15 mouse cellular contexts compared by ENCODE assay signal in the genomic region with DNA sequence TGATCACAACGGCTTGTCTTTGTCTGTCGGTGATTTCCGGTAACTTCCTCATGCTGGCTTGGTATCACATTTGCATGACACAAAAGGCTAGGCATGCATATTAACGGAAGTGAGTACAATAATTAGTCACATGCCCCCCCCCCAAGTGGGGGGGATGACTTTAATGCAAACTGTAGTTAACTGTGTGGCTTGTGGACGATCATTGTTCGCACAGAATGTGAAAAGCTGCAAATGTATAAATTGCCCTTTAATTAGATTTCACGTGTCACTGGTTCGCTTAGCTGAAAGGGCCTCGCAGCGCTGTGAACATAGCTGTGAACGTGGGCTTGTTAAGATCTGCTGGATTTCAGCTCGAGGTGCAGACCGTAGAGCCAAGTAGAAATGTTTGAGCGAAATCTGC.
DNase-seq lines count a peak whose midpoint lies in the region; ATAC-seq and TF ChIP-seq lines count a peak whose summit lies in the region.
"Had no signal": no experiment of that assay in that cellular context is flagged by ENCODE, and none has a peak within 500 bp of the region (broad histone marks: within the 10 kb centered on the region; RNA-seq: fewer than 3 reads in every experiment).

No protein-coding gene starts in this region.

- H3K27ac ChIP-seq in forebrain, embryonic 10.5 days, result peak overlapping the region; percentile 72
- H3K27ac ChIP-seq in forebrain, embryonic 16.5 days (ENCODE audit: low read length), result no peak overlapping the region
- no peak overlapping the region; the same call in 1 of the 2 replicates for H3K27ac ChIP-seq in ES-Bruce4 (ENCODE audit: insufficient read depth, low read length)
- no peak overlapping the region for H3K27ac ChIP-seq in forebrain, embryonic 14.5 days (ENCODE audit: low read depth, low read length)
- no peak overlapping the region for H3K27ac ChIP-seq in midbrain, postnatal 0 days (ENCODE audit: low read depth, low read length)
- H3K27ac ChIP-seq in thymus, adult 2 months (ENCODE audit: control insufficient read depth, insufficient read depth, low read length), result no peak overlapping the region
- H3K27ac ChIP-seq: liver, embryonic 12.5 days; stomach, postnatal 0 days had no signal

- H3K4me1 ChIP-seq in forebrain, embryonic 10.5 days, result peaks cover 87% of the 10 kb centered on the region
- peaks cover 27% of the 10 kb centered on the region for H3K4me1 ChIP-seq in forebrain, embryonic 16.5 days (replicated peaks; ENCODE audit: control insufficient read depth, insufficient read depth, low read length)
- H3K4me1 ChIP-seq in ES-Bruce4 (ENCODE audit: control insufficient read depth, insufficient read depth, low read length), result peaks cover 21% of the 10 kb centered on the region
- peaks cover 37% of the 10 kb centered on the region for H3K4me1 ChIP-seq in forebrain, embryonic 14.5 days (ENCODE audit: control insufficient read depth, insufficient read depth, low read length)
- H3K4me1 ChIP-seq in midbrain, postnatal 0 days (ENCODE audit: insufficient read depth, low read length), result 0 out of 2 replicates have a peak, but pooled peaks cover 4% of the 10 kb centered on the region
- no peaks in the 10 kb centered on the region for H3K4me1 ChIP-seq in thymus, adult 2 months (replicated peaks; ENCODE audit: control insufficient read depth, insufficient read depth, low read length)
- H3K4me1 ChIP-seq: liver, embryonic 12.5 days had no signal

- ATAC-seq in forebrain, embryonic 16.5 days, result no peak
- ATAC-seq in forebrain, embryonic 14.5 days, result 0 out of 2 replicates have a peak, but pooled peaks have one; percentile 4
- no peak for ATAC-seq in midbrain, postnatal 0 days (ENCODE audit: low FRiP score)
- ATAC-seq: activated CD4-positive, CD25-positive, alpha-beta regulatory T cell, adult 4 months; liver, embryonic 12.5 days had no signal

- H3K9me3 ChIP-seq in forebrain, embryonic 10.5 days, result peaks cover 4% of the 10 kb centered on the region; the same call in 1 of the 2 replicates
- no peaks in the 10 kb centered on the region for H3K9me3 ChIP-seq in forebrain, embryonic 16.5 days (ENCODE audit: control insufficient read depth, low read length)
- no peaks in the 10 kb centered on the region for H3K9me3 ChIP-seq in ES-Bruce4 (replicated peaks; ENCODE audit: control insufficient read depth, insufficient read depth, low read length, poor library complexity, severe bottlenecking)
- no peaks in the 10 kb centered on the region for H3K9me3 ChIP-seq in forebrain, embryonic 14.5 days (replicated peaks; ENCODE audit: control insufficient read depth, low read length)
- H3K9me3 ChIP-seq in midbrain, postnatal 0 days (ENCODE audit: low read length), result no peaks in the 10 kb centered on the region
- H3K9me3 ChIP-seq: liver, embryonic 12.5 days had no signal

- H3K4me3 ChIP-seq in forebrain, embryonic 10.5 days, result no peak overlapping the region
- no peak overlapping the region for H3K4me3 ChIP-seq in forebrain, embryonic 16.5 days (replicated peaks; ENCODE audit: low read length)
- H3K4me3 ChIP-seq in ES-Bruce4 (ENCODE audit: low read depth, low read length), result no peak overlapping the region
- H3K4me3 ChIP-seq in forebrain, embryonic 14.5 days (ENCODE audit: low read depth, low read length), result no peak overlapping the region
- H3K4me3 ChIP-seq in midbrain, postnatal 0 days (ENCODE audit: low read depth, low read length), result no peak overlapping the region
- H3K4me3 ChIP-seq in thymus, adult 2 months (ENCODE audit: control insufficient read depth, insufficient read depth, low read length), result no peak overlapping the region
- H3K4me3 ChIP-seq: liver, embryonic 12.5 days had no signal

- DNase-seq in forebrain, embryonic 10.5 days (ENCODE audit: extremely low spot score, low spot score), result no peak
- peak; percentile 68 for DNase-seq in forebrain, embryonic 14.5 days (ENCODE audit: low spot score)
- DNase-seq in midbrain, postnatal 0 days (ENCODE audit: low spot score), result peak; percentile 70
- no peak for DNase-seq in thymus, adult 2 months
- DNase-seq in heart, postnatal 10 days, result no peak
- no peak for DNase-seq in left cerebral cortex, postnatal 25 days (ENCODE audit: low spot score in 2 of 2)
- DNase-seq: cerebellum, adult 8-10 months; embryo, embryonic 11 days; kidney, adult 11 months; lung, postnatal 10 days had no signal

- no peak overlapping the region for H3K4me2 ChIP-seq in forebrain, embryonic 16.5 days (ENCODE audit: low read length)
- H3K4me2 ChIP-seq in forebrain, embryonic 14.5 days (ENCODE audit: low read length), result no peak overlapping the region
- H3K4me2 ChIP-seq in midbrain, postnatal 0 days (ENCODE audit: low read depth, low read length, poor library complexity, severe bottlenecking), result no peak overlapping the region
- H3K4me2 ChIP-seq: liver, embryonic 12.5 days had no signal

- TF ChIP-seq CTCF in ES-Bruce4 (IDR thresholded peaks at IDR 0.05; ENCODE audit: low read depth, low read length), result no peak
- TF ChIP-seq CTCF in midbrain, postnatal 0 days (IDR thresholded peaks at IDR 0.05), result no peak
- no peak for TF ChIP-seq CTCF in thymus, adult 2 months (IDR thresholded peaks at IDR 0.05; ENCODE audit: borderline replicate concordance, control insufficient read depth, extremely low read depth, insufficient read depth, low read length, poor library complexity)

- 0 out of 2 replicates have a peak, but pooled peaks have one; percentile 15 for TF ChIP-seq EP300 in ES-Bruce4 (IDR thresholded peaks at IDR 0.05; ENCODE audit: insufficient read depth, low read depth, low read length)

- no peak for TF ChIP-seq POLR2A in ES-Bruce4 (IDR thresholded peaks at IDR 0.05; ENCODE audit: insufficient read depth, low read length)
- no peak for TF ChIP-seq POLR2A in thymus, adult 2 months (IDR thresholded peaks at IDR 0.05; ENCODE audit: control insufficient read depth, extremely low read depth, insufficient read depth, low read length, poor library complexity)

- H3K9ac ChIP-seq in forebrain, embryonic 16.5 days (replicated peaks; ENCODE audit: low read depth, low read length), result no peak overlapping the region
- H3K9ac ChIP-seq in ES-Bruce4 (ENCODE audit: low read depth, poor library complexity, severe bottlenecking), result no peak overlapping the region; the same call in 1 of the 2 replicates
- no peak overlapping the region for H3K9ac ChIP-seq in forebrain, embryonic 14.5 days (ENCODE audit: low read length)
- H3K9ac ChIP-seq in midbrain, postnatal 0 days (replicated peaks; ENCODE audit: low read length, poor library complexity, severe bottlenecking), result no peak overlapping the region
- H3K9ac ChIP-seq: liver, embryonic 12.5 days had no signal

- WGBS in forebrain, embryonic 10.5 days, result 43% methylated on average over 14 of the region's 14 CpGs
- WGBS in forebrain, embryonic 16.5 days, result 8% methylated on average over 14 of the region's 14 CpGs
- 7% methylated on average over 14 of the region's 14 CpGs for WGBS in forebrain, embryonic 14.5 days
- 35% methylated on average over 14 of the region's 14 CpGs for WGBS in midbrain, postnatal 0 days
- WGBS in thymus, adult 2 months, result 85% methylated on average over 14 of the region's 14 CpGs

- intact Hi-C loops in heart, postnatal 10 days (cut with DNase I), result no loop called here
- intact Hi-C loops in left cerebral cortex, postnatal 25 days (cut with DNase I), result no loop called here

- no peaks in the 10 kb centered on the region for H3K36me3 ChIP-seq in forebrain, embryonic 10.5 days (replicated peaks)
- H3K36me3 ChIP-seq in forebrain, embryonic 16.5 days (ENCODE audit: control insufficient read depth, insufficient read depth), result no peaks in the 10 kb centered on the region
- no peaks in the 10 kb centered on the region for H3K36me3 ChIP-seq in ES-Bruce4 (ENCODE audit: control insufficient read depth, insufficient read depth, low read length, poor library complexity, severe bottlenecking)
- H3K36me3 ChIP-seq in forebrain, embryonic 14.5 days (ENCODE audit: control insufficient read depth, insufficient read depth, low read length), result no peaks in the 10 kb centered on the region
- no peaks in the 10 kb centered on the region for H3K36me3 ChIP-seq in midbrain, postnatal 0 days (ENCODE audit: insufficient read depth, low read length)
- H3K36me3 ChIP-seq in thymus, adult 2 months (ENCODE audit: control insufficient read depth, insufficient read depth, low read length), result no peaks in the 10 kb centered on the region
- H3K36me3 ChIP-seq: liver, embryonic 12.5 days had no signal

- peaks cover 98% of the 10 kb centered on the region for H3K27me3 ChIP-seq in forebrain, embryonic 10.5 days (ENCODE audit: poor library complexity, severe bottlenecking)
- H3K27me3 ChIP-seq in forebrain, embryonic 16.5 days (replicated peaks; ENCODE audit: control insufficient read depth, insufficient read depth, low read length), result no peaks in the 10 kb centered on the region; the same call in 1 of the 2 replicates
- no peaks in the 10 kb centered on the region for H3K27me3 ChIP-seq in ES-Bruce4 (ENCODE audit: control insufficient read depth, insufficient read depth, low read length, poor library complexity, severe bottlenecking)
- 0 out of 2 replicates have a peak, but pooled peaks cover 7% of the 10 kb centered on the region for H3K27me3 ChIP-seq in forebrain, embryonic 14.5 days (replicated peaks; ENCODE audit: control insufficient read depth, insufficient read depth, low read length)
- no peaks in the 10 kb centered on the region; the same call in 1 of the 2 replicates for H3K27me3 ChIP-seq in midbrain, postnatal 0 days (ENCODE audit: insufficient read depth, low read length)
- H3K27me3 ChIP-seq in thymus, adult 2 months (ENCODE audit: control insufficient read depth, insufficient read depth, low read length), result no peaks in the 10 kb centered on the region; the same call in 1 of the 2 replicates

Comparison
In these comparisons a context has a peak if more than half of its experiments do, and no peak if none do; other contexts are left out.
1. DNase-seq: peak in forebrain, embryonic 14.5 days (single experiment) and midbrain, postnatal 0 days (single experiment); none in forebrain, embryonic 10.5 days (single experiment), thymus, adult 2 months (single experiment), heart, postnatal 10 days (0 of 2) and left cerebral cortex, postnatal 25 days (0 of 2).